Mouse (Mus musculus) myocyte (in vitro differentiated cells): ENCODE results near the gene Cyp1a1.

Experiments used
- CEBPB ChIP-seq: IDR thresholded peaks from 2 replicates; pipeline ENCODE4 v1.6.1; 2011; ENCODE audit warnings: mild to moderate bottlenecking, moderate library complexity; ENCODE audit not compliant: poor library complexity, insufficient read depth, severe bottlenecking
- MAX ChIP-seq: IDR thresholded peaks from one replicate; pipeline ENCODE4 v1.6.1; 2011; ENCODE audit warnings: low read depth, mild to moderate bottlenecking, control low read depth
- MYOG ChIP-seq, 3 experiments: IDR thresholded peaks; one replicate each; pipeline ENCODE4 v1.6.1; 2011; ENCODE audit warnings: control low read depth in 2 of 3, low read depth in 2 of 3, mild to moderate bottlenecking in 2 of 3; ENCODE audit not compliant: insufficient read length in 2 of 3, control insufficient read depth in 1 of 3, insufficient read depth in 1 of 3
- POLR2A ChIP-seq: IDR thresholded peaks from one replicate; pipeline ENCODE4 v1.6.1; 2011; ENCODE audit warnings: low read depth, mild to moderate bottlenecking, control low read depth, moderate library complexity; ENCODE audit not compliant: insufficient read length
- POLR2AphosphoS2 ChIP-seq: IDR thresholded peaks from one replicate; pipeline ENCODE4 v1.6.1; 2011; ENCODE audit warnings: low read depth, control low read depth; ENCODE audit not compliant: insufficient read length
- TCF3 ChIP-seq: IDR thresholded peaks from one replicate; pipeline ENCODE4 v1.6.1; 2011; ENCODE audit warnings: low read depth, control low read depth; ENCODE audit not compliant: insufficient read length
- USF1 ChIP-seq: IDR thresholded peaks from one replicate; pipeline ENCODE4 v1.6.1; 2011; ENCODE audit warnings: low read depth, mild to moderate bottlenecking, control low read depth, moderate library complexity

- TF ChIP-seq POLR2A (no peak), MAX (no peak), TCF3 (no peak), CEBPB (no peak), MYOG (IDR thresholded peaks at IDR 0.05; ENCODE audit: control insufficient read depth in 1 of 3, insufficient read depth in 1 of 3, insufficient read length in 2 of 3, low read depth in 2 of 3) (no peak), POLR2AphosphoS2 (no peak), USF1 (no peak)
Measured at GRCm38 (mm10) chr9:57694108-57694507, 6.4 kb downstream of the Cyp1a1 start.
